ENCODE assay signal across 15 mouse cellular contexts in the genomic region with DNA sequence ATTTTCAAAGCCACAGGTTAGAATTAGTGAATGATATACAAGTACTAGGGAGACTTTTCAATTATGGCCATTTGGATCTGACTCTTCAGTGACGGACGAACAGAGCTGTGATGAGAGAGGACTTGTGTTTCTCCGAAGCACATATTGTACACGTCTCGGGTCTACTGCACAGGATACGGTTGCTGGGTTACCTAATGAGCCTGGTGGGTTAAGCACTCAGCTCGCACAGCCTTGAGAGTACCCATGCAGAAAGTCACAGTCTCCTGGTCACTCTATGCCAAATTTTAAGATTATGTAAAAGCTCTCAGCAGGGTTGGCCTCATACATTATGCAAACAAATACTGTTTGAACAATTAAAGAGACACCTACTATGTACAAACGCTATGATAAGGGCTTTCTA.
"Had no signal": no experiment of that assay in that cellular context is flagged by ENCODE, and none has a peak within 500 bp of the region (broad histone marks: within the 10 kb centered on the region; RNA-seq: fewer than 3 reads in every experiment).

No protein-coding gene starts in this region.

- H3K4me3 ChIP-seq: limb, embryonic 13.5 days; midbrain, embryonic 10.5 days; myocyte; neural tube, embryonic 15.5 days had no signal

- H3K27ac ChIP-seq: limb, embryonic 13.5 days; liver, embryonic 14.5 days; midbrain, embryonic 10.5 days; neural tube, embryonic 15.5 days; stomach, postnatal 0 days had no signal

- H3K36me3 ChIP-seq: limb, embryonic 13.5 days; midbrain, embryonic 10.5 days; neural tube, embryonic 15.5 days had no signal

- DNase-seq: kidney, adult 9 months; left cerebral cortex, postnatal 4 days; lung, adult 18-20 months; lung, postnatal 36 days; right cerebral cortex, adult 18-20 months; right cerebral cortex, postnatal 25 days; thymus, postnatal 4 days had no signal

- H3K4me2 ChIP-seq: limb, embryonic 13.5 days; neural tube, embryonic 15.5 days had no signal

- H3K4me1 ChIP-seq: midbrain, embryonic 10.5 days; neural tube, embryonic 15.5 days had no signal

- H3K27me3 ChIP-seq: limb, embryonic 13.5 days; neural tube, embryonic 15.5 days had no signal

- ATAC-seq: intestine, embryonic 16.5 days; lung, postnatal 0 days had no signal

- H3K9me3 ChIP-seq: limb, embryonic 13.5 days; midbrain, embryonic 10.5 days; neural tube, embryonic 15.5 days had no signal

- H3K9ac ChIP-seq: limb, embryonic 13.5 days; liver, embryonic 14.5 days; neural tube, embryonic 15.5 days had no signal
